Mouse (Mus musculus): Measurements from ENCODE around the gene Mocs1. TPM values are rescaled to one million over a fixed set of nuclear protein-coding genes. Genes with fewer than 3 reads are reported as not detected.

Mocs1 gene
- polyA plus RNA-seq, 1 experiment: 9.9 TPM

GRCm38 (mm10) chr17:49498169-49498568 is 70.0 kb downstream of the Mocs1 start:
- TF ChIP-seq POLR2A (IDR thresholded peaks at IDR 0.05; ENCODE audit: borderline replicate concordance, extremely low read depth, insufficient read depth, insufficient read length, poor library complexity, severe bottlenecking) (no peak), CTCF (IDR thresholded peaks at IDR 0.05; ENCODE audit: borderline replicate concordance, extremely low read depth, insufficient read depth, insufficient read length) (no peak)

DNA sequence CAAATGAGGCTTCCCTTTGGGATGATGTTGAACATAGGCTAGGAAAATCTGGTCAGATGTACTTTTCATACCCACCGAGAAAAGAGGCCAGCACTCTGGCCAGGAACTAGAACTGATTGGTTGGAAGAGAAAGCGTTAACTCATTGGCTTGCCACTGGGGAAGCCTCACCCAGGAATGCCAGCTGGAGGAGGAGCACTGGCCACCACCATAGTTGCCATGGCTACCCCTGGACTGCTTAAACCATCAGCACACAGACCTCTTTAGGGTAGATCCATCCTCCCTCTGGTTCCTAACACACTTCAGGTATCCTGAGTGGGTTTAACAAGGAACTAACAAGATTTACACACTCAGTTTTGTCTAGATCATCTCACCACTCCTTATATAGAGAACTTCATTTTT is 71.5 kb downstream of the Mocs1 start:
- TF ChIP-seq CTCF (IDR thresholded peaks at IDR 0.05; ENCODE audit: borderline replicate concordance, extremely low read depth, insufficient read depth, insufficient read length) (no peak), POLR2A (IDR thresholded peaks at IDR 0.05; ENCODE audit: borderline replicate concordance, extremely low read depth, insufficient read depth, insufficient read length, poor library complexity, severe bottlenecking) (no peak)
- DNase-seq (ENCODE audit: low read depth): no peak

More at GRCm38 (mm10) chr17:49498169-49498568, 70.0 kb downstream of the Mocs1 start:
- peak; percentile 21 for DNase-seq (ENCODE audit: low read depth)

DNA sequence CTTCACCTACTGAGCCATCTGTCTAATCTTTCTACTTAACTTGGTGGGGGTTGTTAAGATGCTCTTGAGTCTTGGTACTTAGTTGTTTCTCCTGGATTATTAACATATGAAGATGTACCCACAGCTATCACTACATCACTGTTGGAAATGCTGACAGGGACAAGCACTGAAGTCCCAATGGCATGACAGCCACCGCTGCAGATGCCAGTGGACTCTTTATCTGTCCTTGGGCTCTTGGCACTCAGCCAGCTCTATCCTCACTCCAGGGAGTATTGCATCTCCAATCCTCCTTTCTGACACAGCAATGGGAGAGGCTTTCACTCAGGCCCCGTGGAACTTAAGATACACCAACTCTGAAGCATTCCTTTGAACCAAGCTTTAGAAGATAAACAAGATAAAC is 72.1 kb downstream of the Mocs1 start:
- no peak for DNase-seq (ENCODE audit: low read depth)
- no peak for TF ChIP-seq CTCF (IDR thresholded peaks at IDR 0.05; ENCODE audit: borderline replicate concordance, extremely low read depth, insufficient read depth, insufficient read length)
- no peak for TF ChIP-seq POLR2A (IDR thresholded peaks at IDR 0.05; ENCODE audit: borderline replicate concordance, extremely low read depth, insufficient read depth, insufficient read length, poor library complexity, severe bottlenecking)

- DNase-seq (ENCODE audit: low read depth): no peak
- TF ChIP-seq POLR2A (IDR thresholded peaks at IDR 0.05; ENCODE audit: borderline replicate concordance, extremely low read depth, insufficient read depth, insufficient read length, poor library complexity, severe bottlenecking): no peak
- no peak for TF ChIP-seq CTCF (IDR thresholded peaks at IDR 0.05; ENCODE audit: borderline replicate concordance, extremely low read depth, insufficient read depth, insufficient read length)
These were observed 75.2 kb downstream of the Mocs1 start for GRCm38 (mm10) chr17:49503246-49503900.

Other genes starting within 250 kb of the Mocs1 start
- gene Daam2, start 136.0 kb downstream of the Mocs1 start, polyA plus RNA-seq (2012; rRNA removed): 9.4 and 13.9 TPM in 2 replicates
- gene Kif6, start 186.8 kb downstream of the Mocs1 start, polyA plus RNA-seq (2012; rRNA removed): 1.4 and 1.9 TPM in 2 replicates